Mouse (Mus musculus): ENCODE measurements at regions not wholly inside any gene's neighbourhood (a gene's known extent, or its start where the extent isn't known, plus 50 kb on each side); places are given as distances from the start of the nearest gene placed in this dataset.

- no peak for DNase-seq
Observed at GRCm38 (mm10) chr11:48098063-48098462, 109.3 kb upstream of the Sgcd start.

GRCm38 (mm10) chr11:48097455-48097854 lies 108.7 kb upstream of the Sgcd start:
- DNase-seq = no peak

GRCm38 (mm10) chr11:48067072-48067471 lies 78.3 kb upstream of the Sgcd start:
- DNase-seq = no peak

- no peak for DNase-seq
Observed at GRCm38 (mm10) chr11:48063719-48064118, 75.0 kb upstream of the Sgcd start.

- DNase-seq = no peak
Observed at GRCm38 (mm10) chr11:48061501-48061900, 72.7 kb upstream of the Sgcd start.

- no peak for DNase-seq
Observed at GRCm38 (mm10) chr11:48051156-48051866, 62.5 kb upstream of the Sgcd start.

GRCm38 (mm10) chr11:48048311-48048710 lies 59.5 kb upstream of the Sgcd start:
- no peak for DNase-seq

All from thymus, postnatal 25 days (tissue).